Mouse (Mus musculus) kidney, embryonic 14.5 days (tissue): ENCODE measurements at regions not wholly inside any gene's neighbourhood (a gene's known extent, or its start where the extent isn't known, plus 50 kb on each side); places are given as distances from the start of the nearest gene placed in this dataset.
A peak's percentile ranks its signal among the peaks of the same experiment; 100 is the strongest.

ENCODE experiments used
- ATAC-seq: fragments of 200-750 bp; cut with Nextera tagmentation; 2 replicates; pipeline ENCODE4 v1.8.0; 2017; ENCODE audit warnings: moderate number of reproducible peaks, mild to moderate bottlenecking, moderate TSS enrichment, moderate library complexity; ENCODE audit not compliant: low FRiP score, low TSS enrichment
- H3K27ac ChIP-seq: fragments of 300-500 bp; sonication (generic); 2 replicates; pipeline ENCODE4 v1.5.1; 2014; ENCODE audit warnings: low read depth, mild to moderate bottlenecking, low read length, moderate library complexity, mixed read lengths
- H3K27me3 ChIP-seq: fragments of 300-500 bp; sonication (generic); 2 replicates; pipeline ENCODE4 v1.6.1; 2014; ENCODE audit warnings: mild to moderate bottlenecking, low read length; ENCODE audit not compliant: control insufficient read depth, insufficient read depth
- H3K36me3 ChIP-seq: fragments of 300-500 bp; sonication (generic); 2 replicates; pipeline ENCODE4 v1.6.1; 2014; ENCODE audit warnings: low read length, mixed read lengths; ENCODE audit not compliant: control insufficient read depth, insufficient read depth
- H3K4me1 ChIP-seq: fragments of 300-500 bp; sonication (generic); 2 replicates; pipeline ENCODE4 v1.6.1; 2014; ENCODE audit warnings: low read length, mixed read lengths; ENCODE audit not compliant: control insufficient read depth, insufficient read depth
- H3K4me2 ChIP-seq: fragments of 300-500 bp; sonication (generic); replicated peaks from 2 replicates; pipeline ENCODE4 v1.6.1; 2014; ENCODE audit warnings: low read depth, mild to moderate bottlenecking, low read length
- H3K4me3 ChIP-seq: fragments of 300-500 bp; sonication (generic); 2 replicates; pipeline ENCODE4 v1.5.1; 2014; ENCODE audit warnings: mild to moderate bottlenecking, low read length
- H3K9ac ChIP-seq: fragments of 300-500 bp; sonication (generic); 2 replicates; pipeline ENCODE4 v1.6.1; 2014; ENCODE audit warnings: low read depth, mild to moderate bottlenecking, low read length, moderate library complexity
- H3K9me3 ChIP-seq: fragments of 300-500 bp; sonication (generic); 2 replicates; pipeline ENCODE4 v1.6.1; 2016; ENCODE audit warnings: low read length; ENCODE audit not compliant: control insufficient read depth
- WGBS: fragments of 180-500 bp; shearing (Covaris S2); extraction: QIAGEN DNeasy Blood & Tissue Kit; methylation state at CpG from one replicate; pipeline ENCODE4 v1.1.7; 2014; 5-methylcytosine and 5-hydroxymethylcytosine counted together

- Histone ChIP-seq H3K9me3 (no peaks in the 10 kb centered on the region), H3K9ac (no peak overlapping the region), H3K27ac (no peak overlapping the region), H3K4me3 (no peak overlapping the region), H3K36me3 (no peaks in the 10 kb centered on the region), H3K4me1 (no peaks in the 10 kb centered on the region), H3K4me2 (no peak overlapping the region), H3K27me3 (no peaks in the 10 kb centered on the region)
- WGBS = 57% methylated on average over 8 of the region's 8 CpGs
- no peak for ATAC-seq
These were observed 67.9 kb upstream of the Bace2 start for GRCm38 (mm10) chr16:97288634-97289033.

DNA sequence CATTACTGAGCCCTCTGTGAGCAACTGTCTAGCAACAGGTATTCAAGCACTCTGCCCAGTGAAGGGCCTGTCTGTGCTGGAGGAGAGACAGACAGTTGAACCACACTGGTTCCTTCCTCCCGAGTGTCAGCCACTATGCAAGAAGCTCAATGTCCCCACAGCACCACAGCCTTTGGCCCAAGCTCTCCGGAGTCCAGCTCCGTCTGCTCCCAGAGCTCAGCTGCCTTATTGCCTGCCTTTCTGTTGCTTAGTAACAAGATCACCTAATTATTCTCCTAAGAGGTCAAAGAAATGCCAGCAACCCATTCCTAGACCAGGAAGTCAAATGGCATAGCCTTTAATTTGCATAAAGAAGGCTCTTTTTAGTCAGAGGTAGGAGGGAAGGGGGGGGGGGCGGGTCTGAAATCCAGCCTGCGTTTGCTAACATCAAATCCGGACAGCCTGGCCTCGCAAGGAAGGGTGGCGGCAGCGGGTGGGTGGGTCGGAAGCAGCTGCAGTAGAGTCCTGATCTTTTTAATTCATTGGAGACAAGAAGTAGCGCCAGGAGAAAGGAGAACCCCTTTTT lies 64.0 kb upstream of the Bace2 start:
- Histone ChIP-seq H3K36me3 (no peaks in the 10 kb centered on the region), H3K9ac (no peak overlapping the region), H3K4me1 (no peaks in the 10 kb centered on the region), H3K9me3 (no peaks in the 10 kb centered on the region), H3K4me3 (no peak overlapping the region), H3K4me2 (peak overlapping the region; percentile 28; the same call in 1 of the 2 replicates), H3K27me3 (no peaks in the 10 kb centered on the region), H3K27ac (no peak overlapping the region)
- ATAC-seq = no peak
- WGBS = under 1% methylated on average over 11 of the region's 11 CpGs

DNA sequence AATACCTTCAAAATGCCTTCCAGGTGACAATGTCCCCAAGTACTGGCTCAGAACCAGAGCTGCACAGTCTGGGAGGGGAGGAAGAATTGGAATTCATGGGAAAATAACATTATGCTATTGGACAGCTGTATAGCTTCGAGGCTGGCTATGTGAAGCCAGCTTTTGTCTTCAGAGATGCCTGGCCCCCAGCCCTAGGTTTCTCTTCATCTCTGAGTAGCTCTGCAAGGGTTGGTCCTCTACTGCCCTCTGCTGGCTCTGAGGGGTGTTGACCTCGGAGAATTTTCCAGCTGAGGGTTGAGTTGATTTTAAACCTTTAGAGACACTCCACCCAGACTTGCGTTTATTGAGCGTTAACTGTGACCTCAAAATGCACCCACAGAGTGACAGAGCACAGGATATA lies 63.3 kb upstream of the Bace2 start:
- H3K27me3 ChIP-seq = no peaks in the 10 kb centered on the region
- peak overlapping the region; percentile 28; the same call in 1 of the 2 replicates for H3K4me2 ChIP-seq
- H3K9ac ChIP-seq = no peak overlapping the region
- no peaks in the 10 kb centered on the region for H3K36me3 ChIP-seq
- peak; percentile 72; the same call in 1 of the 2 replicates for ATAC-seq
- no peak overlapping the region for H3K27ac ChIP-seq
- WGBS = 8% methylated on average over 4 of the region's 4 CpGs
- no peak overlapping the region for H3K4me3 ChIP-seq
- H3K4me1 ChIP-seq = no peaks in the 10 kb centered on the region
- no peaks in the 10 kb centered on the region for H3K9me3 ChIP-seq

DNA sequence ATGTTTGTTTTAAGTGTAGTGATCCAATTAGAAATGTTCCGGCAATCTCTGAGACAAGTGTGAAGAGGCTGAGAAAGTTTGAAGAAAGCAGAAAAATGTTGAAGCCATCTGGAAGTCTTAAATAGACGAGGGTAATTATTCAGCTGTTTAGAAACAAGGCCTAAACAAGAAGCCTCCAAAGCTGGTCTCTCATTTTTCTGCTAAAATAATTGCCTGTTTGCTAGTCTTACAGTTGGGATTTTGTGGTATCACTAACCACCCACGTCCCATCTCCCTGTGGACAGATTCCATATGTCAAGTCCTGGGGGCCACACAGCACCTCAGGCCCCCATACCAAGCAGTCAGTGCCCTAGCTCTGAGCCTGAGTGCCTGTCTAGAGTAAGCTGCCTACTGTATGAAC lies 59.4 kb upstream of the Bace2 start:
- no peak for ATAC-seq
- Histone ChIP-seq H3K27me3 (no peaks in the 10 kb centered on the region), H3K9ac (no peak overlapping the region), H3K36me3 (no peaks in the 10 kb centered on the region), H3K4me3 (no peak overlapping the region), H3K4me1 (no peaks in the 10 kb centered on the region), H3K9me3 (no peaks in the 10 kb centered on the region), H3K4me2 (no peak overlapping the region), H3K27ac (no peak overlapping the region)
- 85% methylated on average over 3 of the region's 3 CpGs for WGBS

DNA sequence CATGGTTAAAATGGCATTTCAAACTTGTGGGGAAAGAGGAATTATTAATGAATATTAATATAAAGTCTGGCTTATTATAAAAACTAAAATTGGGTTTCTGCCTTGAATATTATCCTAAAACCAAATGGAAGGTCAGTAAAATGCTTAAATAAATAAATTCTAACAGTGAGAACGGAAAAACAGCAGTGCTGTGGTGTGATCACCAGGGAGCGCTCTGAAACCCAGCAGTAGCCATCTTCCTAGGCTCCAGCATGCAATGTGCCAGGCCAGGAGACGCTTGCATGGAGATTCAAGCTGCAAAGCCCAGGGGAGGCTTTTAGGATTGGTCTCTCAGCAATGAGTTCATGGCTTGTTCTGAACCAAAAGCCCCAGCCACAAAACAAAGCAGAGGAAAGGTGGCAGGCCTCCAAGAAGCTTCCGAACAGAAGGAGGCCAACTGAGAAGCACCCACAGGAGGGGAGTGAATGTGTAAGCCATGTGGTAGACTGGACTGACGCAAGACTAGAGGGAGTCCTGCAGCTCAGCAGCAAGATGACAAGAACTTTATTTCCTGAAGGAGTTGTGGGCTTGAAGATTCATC lies 52.3 kb upstream of the Bace2 start:
- no peaks in the 10 kb centered on the region for H3K4me1 ChIP-seq
- 66% methylated on average over 5 of the region's 5 CpGs for WGBS
- no peak overlapping the region for H3K4me2 ChIP-seq
- no peak for ATAC-seq
- H3K27me3 ChIP-seq = no peaks in the 10 kb centered on the region
- no peaks in the 10 kb centered on the region for H3K9me3 ChIP-seq
- H3K4me3 ChIP-seq = no peak overlapping the region
- no peaks in the 10 kb centered on the region for H3K36me3 ChIP-seq
- H3K27ac ChIP-seq = no peak overlapping the region
- no peak overlapping the region for H3K9ac ChIP-seq
